Mouse (Mus musculus) T-cell, adult 2 months (primary cell): Measurements from ENCODE around the gene Pdik1l.

ENCODE experiments used
- DNase-seq: peaks from one replicate; pipeline ENCODE4 v3.0.0; 2022; ENCODE audit warnings: low spot score

The Pdik1l gene

DNA sequence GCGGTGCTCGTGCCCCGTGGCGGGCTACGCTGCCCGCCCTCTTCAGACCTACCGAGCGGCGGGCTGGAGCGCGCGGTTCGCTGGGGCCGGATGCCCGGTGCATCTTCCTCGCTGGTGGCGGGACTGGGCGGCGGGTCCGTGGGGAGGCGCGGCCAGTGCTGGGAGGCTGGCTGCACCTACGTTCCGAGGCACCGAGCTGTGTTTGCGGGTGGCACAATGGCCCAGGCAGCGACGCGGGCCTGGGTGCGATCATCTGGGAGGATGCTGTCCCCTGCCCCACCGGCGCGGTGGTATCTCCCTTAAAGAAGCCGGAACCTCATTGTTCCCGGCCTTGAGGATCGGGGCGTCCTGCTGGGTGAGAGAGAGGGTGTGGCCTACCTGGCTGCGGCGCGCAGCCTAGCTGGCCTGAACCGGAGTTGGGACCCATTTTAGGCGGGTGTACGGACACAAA lies at the start of gene Pdik1l:
TSS of gene Pdik1l (minus strand) at position 321 of the 451 bp plus-strand sequence.
- DNase-seq = peak; percentile 83

DNA sequence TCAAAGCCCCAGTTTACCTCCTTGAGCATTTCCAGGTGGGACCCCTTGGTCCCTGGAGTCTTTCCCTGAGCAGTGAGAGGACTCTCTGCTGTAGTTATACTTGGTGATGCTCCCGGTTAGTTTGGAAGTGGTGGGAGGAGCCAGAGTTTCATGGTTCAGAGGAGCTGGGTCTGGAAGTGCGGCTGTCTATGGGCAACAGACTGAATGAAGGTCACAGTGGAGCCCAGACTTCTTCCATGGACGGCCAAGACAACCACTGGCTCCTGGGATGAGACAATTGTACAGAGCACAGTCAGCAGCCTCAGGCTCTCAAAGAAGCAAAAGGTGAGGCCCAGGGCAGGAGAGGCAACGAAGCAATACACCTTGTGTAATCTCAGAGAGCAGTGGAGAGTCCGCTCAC lies 42.6 kb upstream of the Pdik1l start:
- DNase-seq = no peak

DNA sequence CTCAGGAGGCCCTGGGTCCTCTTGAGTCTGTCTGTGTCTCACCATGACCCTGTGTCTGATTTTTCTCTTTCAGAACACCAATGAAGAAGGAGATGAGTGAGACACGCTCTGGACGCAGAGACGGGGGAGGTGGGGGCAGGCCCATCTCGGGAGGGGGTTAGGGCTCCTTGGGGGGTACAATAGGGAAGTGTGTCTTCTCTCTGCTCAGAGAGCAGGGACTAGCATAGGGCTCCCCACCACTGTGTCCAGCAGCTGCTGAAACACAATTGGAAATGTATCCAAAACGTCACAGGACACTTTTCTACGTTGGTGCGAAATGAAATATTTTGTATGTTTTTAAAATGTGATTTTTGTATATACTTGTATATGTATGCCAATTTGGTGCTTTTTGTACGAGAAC lies 41.1 kb upstream of the Pdik1l start:
- no peak for DNase-seq

DNA sequence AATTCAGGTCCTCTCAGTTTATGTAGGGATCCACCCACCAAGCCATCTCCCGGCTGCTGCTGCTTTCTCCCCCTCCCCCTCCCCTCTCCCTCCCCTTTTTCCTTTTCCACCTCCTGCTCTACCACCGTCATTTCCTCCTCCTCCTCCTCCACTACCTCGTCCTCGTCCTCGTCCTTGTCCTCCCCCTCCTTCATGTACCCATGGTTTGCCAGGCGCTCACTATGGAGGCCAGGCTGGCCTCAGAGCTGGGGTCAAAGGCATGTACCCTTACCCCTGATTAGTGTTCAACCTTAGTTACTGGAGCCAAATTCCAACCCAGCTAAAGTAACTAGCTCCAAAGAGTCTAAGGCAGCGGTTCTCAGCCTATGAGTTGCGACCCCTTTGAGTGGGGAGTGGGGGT lies 40.5 kb upstream of the Pdik1l start:
- DNase-seq = no peak

DNA sequence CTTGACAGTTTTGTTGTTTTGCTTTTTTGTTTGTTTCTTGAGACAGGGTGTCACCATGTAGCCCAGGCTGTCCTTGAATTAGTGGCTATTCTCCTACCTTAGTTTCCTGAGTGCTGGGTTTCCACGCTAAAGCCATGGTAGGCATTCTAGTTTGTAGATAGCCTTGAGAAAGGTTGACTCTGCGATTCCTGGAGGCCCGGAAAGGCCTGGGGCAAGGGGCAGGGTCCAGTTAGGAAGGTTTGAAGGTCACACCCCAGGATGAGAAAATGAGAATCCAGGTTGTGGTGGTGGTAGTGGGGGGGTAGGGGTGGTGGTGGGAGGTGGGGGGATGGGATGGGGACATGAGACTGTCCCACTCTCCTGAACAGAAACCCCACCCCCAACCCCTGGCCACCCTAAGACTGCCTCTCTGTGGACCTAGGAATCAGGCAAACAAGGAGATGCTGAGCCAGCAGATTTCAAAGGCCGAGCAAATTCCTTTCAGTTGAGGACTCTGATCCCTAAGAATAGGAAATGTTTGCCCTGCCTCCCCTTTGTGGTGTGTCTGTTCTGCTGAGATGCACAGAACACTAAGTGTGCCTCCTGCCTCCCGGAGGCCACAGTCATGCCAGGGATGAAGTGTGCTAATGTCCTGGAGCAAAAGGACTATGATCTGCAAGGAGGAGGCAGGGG lies 39.3 kb upstream of the Pdik1l start:
- DNase-seq = no peak

DNA sequence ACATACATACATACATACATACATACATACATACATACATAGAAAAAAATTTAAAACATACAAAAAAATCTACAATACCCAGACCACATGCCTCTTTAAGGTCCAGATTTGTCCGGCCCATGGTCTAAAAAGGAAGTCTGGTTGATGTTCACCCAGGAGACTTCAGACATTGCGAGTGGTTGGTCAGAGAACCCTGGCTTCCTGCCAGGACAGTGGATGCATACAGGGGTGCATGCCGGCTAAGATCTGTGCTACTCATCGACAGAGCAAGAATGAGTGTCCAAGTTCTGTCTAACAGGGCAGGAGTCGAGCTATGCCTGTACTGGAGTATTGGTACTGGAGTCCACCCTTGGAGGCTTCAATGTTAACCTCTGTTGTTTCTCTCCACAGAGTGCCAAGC lies 37.0 kb upstream of the Pdik1l start:
- DNase-seq = no peak

DNA sequence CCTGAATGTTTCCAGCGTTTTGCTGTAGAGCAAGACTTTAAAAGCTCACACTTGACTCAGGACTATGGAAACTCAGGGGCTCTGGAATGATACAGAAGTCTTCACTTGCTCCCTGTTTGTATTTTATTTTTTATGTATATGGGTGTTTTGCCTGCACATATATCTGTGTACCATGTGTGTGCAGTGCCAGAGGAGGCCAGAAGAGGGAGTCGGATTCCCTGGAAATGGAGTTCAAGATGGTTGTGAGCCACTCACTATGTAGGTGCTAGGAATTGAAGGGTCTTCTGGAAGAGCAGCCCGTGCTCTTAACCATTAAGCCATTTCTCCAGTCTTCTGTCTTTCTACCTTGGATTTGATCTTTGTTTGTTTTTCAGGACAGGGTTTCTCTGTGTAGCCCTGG lies 33.8 kb upstream of the Pdik1l start:
- DNase-seq = no peak

DNA sequence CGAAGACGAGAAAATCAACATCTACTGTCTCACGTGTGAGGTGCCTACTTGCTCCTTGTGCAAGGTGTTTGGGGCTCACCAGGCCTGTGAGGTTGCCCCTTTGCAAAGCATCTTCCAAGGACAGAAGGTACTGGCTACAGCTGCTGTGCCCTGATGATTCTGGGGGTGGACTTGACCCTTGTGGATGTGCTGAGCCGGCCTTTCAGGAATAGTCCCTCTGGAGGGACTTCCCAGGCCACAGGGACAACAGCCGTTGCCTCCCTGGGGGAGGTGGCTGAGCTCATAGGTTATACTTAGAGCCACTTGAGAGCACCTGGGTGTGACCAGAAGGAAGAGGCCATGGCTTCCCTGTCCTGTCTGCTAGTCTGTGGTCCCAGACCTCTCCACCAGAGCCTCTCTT lies 32.0 kb upstream of the Pdik1l start:
- no peak for DNase-seq

DNA sequence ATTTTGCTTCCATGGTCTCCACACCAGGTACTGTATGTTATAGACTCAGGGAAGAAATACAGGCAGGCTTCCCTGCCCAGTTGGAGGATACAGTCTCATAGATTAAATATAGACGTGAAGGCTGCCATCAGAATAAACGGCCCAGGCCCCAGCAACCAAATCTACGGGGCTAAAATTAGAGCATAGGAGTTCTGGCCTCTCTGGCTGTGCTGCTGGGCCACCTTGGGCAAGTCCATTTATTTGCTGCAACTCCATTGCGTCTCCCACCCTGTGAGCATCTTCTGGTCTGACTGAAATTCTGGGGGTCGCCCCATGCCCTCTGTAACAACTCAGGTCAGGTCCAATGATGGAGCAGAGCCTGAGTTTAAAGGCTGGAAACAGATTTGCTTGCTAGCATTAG lies 31.4 kb upstream of the Pdik1l start:
- no peak for DNase-seq

DNA sequence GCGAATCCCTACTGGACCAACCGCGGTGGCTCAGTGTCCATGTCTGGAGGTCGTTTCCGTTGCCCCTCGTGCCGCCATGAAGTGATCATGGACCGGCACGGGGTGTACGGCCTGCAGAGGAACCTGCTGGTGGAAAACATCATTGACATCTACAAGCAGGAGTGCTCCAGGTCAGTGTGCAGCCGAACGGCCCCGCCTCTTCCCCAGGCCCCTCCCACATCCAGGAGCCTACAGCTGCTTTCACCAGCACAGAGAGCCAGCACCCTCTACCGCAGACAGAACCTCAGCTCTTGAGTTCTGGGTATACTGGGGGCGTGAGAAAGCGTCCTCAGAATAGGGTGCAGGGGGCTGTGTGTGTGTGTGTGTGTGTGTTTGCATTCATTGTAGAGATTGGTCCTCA lies 28.7 kb upstream of the Pdik1l start:
- DNase-seq = no peak

DNA sequence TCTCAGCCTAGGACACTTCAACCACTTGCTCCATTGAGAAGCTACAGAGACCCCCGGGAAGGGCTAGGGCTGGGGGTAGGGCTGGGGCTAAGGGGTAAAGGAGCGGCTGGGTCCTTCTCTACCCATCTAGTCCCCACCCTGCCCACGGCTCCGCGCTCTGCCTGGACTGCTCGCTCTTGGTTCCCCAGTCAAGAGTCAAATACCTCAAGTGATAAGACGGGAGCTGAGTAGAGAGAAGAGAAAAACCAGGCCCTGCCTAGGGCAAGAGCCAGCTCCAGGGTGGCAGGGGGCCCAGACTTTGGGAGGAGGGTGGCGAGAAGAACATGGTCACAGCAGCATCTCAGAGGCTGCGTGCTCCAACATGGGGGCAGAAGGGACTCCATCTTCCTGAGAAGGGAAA lies 27.8 kb upstream of the Pdik1l start:
- DNase-seq = no peak

DNA sequence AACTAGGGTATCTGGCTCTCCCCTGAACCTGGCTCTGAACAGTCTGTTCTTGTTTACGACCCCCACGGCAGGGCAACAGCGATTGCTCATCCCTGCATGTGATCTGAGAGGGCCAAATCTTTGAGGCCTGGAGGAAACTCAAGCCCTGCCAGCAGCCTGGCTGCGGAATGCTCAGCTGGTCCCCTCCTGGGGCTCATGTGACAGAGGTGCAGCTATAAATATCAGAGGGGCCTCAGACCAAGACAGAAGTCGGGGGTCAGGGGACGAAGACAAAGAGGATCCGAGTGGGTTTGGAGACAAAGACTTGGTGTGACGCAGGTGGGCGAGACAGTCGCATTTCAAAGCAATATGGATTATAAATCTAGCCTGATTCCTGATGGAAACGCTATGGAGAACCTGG lies 27.2 kb upstream of the Pdik1l start, which contains the start of gene Trim63:
TSS of gene Trim63 (plus strand) at position 245 of the 400 bp plus-strand sequence.
- no peak for DNase-seq

DNA sequence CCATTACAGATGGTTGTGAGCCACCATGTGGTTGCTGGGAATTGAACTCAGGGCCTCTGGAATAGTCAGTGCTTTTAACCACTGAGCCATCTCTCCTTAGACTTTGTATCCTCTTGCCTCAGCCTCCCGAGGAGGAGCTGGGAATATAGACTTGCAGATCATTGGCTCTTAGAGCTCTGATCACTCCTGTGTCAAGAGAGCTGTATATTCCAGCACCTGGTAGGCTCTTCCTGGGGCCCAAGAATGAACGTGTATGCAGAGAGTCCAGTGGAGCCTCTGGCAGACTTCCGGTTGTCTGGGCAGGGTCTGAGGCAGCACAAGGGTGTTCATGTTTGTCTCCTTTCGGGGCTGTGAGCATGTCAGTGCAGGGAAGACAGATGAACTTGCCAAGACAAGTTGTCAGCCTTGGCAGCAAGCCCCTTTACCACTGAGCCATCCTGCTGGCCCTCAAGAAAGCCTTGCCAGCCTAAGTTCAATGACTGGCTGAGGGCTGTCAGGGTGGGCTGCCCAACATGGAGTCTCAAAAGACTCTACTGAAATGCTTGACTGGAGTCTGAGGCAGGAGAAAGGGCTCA lies 26.5 kb upstream of the Pdik1l start:
- DNase-seq = no peak

DNA sequence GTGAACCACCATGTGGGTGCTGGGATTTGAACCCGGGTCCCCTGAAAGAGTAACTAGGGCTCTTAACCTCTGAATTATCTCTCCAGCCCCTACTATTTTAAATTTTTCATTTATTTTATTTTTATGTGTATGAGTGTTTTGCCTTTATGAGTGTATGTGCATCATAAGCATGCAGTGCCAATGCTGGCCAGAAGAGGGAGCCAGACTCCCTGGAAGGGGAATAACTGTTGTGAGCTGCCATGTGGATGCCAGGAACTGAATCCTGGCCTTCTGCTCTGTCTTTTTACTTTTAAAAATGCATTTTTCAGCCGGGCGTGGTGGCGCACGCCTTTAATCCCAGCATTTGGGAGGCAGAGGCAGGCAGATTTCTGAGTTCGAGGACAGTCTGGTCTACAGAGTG lies 25.2 kb upstream of the Pdik1l start:
- no peak for DNase-seq

DNA sequence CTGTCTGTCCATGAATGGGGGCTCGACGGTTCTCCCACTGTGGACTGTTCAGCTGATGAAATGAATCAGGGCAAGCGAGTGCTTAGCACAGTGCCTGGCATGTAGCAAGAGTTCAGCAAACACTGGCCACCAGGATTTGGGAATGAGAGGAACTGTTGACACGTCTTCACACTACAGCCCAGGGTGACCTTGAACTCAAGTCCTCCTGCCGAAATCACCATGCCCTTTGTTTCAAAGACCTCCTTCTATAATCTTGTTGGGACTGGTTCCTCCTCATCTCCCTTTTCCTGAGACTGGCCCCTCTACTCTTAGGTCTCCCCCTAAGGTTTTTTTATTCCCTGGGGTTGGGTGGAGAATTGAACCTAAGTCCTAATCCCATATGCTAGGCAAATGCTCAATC lies 24.6 kb upstream of the Pdik1l start:
- no peak for DNase-seq

DNA sequence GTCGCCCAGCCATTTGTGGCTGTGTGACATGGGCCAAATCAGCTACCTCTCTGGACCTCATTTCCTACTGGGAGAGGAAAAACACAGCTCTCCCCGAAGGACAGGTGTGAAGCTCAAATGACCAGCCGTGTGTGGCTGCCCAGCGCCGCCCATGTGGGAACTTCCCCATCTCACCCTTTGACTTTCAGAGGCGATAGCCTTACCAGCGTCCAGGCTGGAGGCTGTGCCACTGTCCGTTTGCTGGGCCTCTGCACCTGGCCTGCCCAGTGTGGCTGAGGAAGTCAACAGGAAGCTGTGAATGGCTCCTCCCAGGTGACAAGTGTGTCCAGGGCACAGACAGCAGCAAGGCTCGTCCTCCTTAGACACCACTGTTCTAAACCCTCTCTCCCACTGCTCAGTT lies 24.1 kb upstream of the Pdik1l start:
- no peak for DNase-seq

DNA sequence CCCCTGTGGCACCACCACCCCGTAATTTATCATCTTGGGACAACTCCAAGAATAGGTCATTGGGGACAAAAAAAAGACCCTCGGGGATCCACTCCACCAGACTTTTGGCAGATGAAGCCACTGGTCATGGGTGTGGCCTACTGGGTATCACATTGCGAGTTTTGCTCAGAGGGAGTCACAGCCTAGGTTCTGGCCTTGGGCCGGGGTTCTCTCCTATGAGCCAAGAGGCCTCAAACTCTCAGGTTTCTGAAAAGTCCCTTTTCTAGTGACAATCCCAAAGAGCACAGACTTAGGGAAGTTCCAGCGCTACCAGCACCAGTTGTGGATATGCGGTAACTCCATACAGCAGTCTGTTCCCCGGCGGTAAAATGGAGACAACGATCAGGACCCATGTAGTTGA lies 23.0 kb upstream of the Pdik1l start:
- DNase-seq = no peak

DNA sequence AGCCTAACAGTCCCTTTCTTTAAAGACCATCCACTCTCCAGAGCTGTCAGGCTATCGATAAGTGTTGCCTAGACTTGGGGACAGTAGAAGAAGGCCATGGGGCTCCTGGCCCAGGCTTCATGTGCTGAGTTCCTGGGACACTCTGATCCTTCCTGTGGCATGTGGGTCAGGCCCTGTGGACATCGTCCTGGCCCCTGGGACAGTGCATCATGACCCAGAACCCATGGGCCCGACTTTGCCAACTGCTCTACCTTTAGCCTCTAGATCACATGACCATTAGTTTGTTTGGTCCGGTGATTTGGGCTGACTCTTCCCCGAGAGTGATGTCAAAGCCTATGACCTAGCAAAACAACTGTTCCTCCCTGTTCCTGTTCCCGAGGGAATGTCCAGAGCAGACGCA lies 22.4 kb upstream of the Pdik1l start:
- DNase-seq = no peak

DNA sequence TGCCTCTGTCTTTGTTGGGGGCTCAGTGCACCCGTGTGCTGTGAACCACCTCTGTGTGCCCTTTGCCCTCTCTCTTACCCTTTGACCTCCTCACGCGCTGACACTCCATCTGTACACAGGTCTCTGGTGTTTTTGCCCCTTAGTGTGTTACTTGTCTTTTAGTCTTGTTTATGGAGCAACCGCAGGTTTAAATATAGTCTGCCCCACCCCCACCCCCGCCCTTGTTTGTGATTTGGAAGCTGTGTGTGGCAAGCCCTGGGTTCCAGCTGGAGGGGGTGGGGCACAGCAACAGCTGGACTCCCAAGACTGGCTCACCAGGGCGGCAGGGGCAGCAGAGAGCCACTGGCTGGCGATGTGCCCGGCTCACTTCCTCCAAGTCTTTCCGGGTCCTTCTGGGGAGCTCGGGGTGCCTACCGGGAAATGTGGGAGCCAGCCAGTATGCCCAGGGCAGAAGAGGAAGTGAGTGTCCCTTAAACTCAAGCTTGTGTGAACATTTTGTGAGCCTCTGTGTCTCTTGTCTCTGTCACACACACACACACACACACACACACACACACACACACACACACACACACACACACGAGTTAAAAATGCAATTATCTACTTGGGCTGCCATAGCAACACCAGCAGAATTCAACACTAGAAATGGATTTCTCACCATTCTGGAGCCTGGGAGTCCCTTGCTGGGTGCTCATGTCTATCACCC lies 19.8 kb upstream of the Pdik1l start:
- DNase-seq = no peak

DNA sequence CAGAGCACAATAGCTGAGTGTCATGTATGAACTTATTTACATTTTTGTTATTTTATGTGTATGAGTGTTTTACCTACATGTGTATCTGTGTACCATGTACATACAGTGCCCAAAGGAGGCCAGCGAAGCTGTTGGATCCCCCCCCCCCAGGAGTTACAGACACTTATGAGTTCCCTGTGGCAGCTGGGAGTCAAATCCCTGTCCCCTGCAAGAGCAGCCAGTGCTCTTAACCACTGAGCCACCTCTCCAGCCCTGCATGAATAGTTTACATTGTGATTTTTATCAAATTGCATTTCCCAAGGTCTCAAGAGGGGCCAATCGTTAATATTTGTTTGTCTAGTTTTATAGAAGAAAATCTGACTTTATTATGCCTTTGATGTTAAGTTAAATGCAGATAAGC lies 19.3 kb upstream of the Pdik1l start:
- DNase-seq = no peak

DNA sequence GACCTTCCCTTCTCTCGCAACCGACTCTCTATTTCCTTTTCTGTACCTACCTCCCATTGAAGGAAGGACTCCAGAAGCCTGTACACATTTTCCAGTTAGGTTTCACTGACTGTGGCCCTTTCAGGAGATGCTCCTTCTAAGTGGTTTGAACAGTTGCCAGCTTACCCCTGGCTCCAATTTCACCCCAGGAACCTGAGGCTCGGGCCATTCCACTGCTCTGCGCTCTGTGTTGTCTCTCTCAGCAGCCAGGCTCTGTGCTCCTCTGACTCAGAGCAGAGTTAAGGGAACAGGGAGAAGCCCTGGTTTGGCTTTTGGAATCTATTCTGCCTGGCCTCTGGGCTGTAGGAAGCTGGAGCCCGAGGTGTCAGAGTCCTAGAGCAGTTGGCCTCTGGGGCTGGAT lies 14.4 kb upstream of the Pdik1l start:
- no peak for DNase-seq

DNA sequence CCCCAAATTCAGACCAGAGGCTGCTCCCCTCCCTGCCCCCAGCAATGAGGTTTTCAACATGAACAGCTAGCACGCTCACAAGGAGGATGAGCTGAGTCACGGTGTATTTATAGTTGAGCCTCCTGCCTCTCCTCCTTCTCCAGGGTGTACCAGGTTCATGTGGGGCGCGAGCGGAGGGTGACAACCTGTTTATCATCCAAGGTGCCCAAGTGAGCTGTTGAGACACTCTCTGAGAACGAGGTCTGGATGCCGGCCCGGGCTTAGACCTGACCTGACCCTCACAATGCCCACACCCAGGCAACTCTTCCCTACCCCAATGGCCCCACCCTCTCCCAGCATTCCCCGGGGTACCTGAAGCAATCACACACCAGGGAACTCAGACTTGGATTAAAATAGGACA lies 12.6 kb upstream of the Pdik1l start:
- no peak for DNase-seq

DNA sequence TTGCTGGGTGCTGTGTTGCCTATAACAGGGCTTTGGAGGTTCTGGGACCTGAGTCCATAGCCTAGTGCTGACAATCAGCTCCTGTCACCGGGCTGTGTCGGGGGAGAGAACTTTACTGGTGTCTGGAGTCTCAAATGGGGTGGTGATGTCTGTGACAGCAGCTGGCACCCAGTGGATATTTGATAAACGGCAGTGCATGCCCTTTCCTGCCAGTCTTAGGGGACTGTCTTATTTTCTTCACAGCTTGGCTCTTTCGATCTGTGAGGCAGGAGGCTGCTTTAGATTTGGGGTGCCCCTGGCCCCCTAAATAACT lies 11.8 kb upstream of the Pdik1l start:
- no peak for DNase-seq
